Mouse (Mus musculus) right cerebral cortex, adult 2 months (tissue): ENCODE results near the gene Oser1.

Source experiments
- DNase-seq, 2 experiments: peaks; one replicate each; pipeline ENCODE4 v3.0.0; 2021 to 2022; ENCODE audit warnings: low spot score in 2 of 2

The Oser1 gene

GRCm38 (mm10) chr2:163404037-163404815 lies 20.3 kb downstream of the Oser1 start:
- no peak for DNase-seq

GRCm38 (mm10) chr2:163401221-163401620 lies 23.3 kb downstream of the Oser1 start:
- peak; percentile 90 to 92 for DNase-seq

DNA sequence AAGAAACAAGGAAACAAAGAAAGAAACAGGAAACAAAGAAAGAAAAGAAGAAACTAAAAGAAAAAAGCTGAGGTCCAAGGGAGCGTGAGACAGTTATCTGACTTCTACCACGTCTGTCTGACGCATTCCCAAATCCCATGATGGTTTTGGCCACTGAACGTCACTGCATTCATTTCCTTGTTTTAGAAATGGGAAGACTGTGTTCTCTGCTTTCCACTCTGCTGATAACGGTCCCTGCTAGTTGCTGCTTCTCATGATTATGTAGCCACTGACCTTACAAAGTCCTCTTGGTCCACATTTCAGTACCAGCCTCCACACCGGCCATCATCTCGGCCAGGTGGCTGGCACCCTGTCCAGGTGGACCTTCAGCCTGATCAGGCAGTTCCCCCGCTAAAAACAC lies 25.3 kb downstream of the Oser1 start:
- no peak for DNase-seq

- no peak for DNase-seq
Observed at GRCm38 (mm10) chr2:163398770-163399169, 25.7 kb downstream of the Oser1 start.

DNA sequence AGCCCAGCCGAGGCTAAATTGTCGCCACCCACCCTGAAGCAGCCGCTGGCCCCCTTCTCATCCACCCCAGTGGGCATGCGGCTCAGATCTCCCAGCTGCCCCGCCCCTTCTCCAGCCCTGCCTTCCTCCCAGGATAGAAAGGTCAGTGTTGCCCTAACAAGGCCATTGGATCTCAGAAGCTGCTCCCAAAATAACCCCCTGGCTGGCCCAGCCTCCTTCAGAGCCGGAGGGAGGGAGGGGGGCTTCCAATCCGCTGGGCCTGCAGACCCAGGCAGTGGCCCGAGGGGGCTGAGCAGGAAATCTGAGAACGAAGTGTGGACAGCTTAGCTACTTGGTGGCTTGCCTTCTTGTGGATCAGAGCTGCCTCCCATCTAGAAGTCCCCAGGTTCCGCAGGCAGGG lies 26.6 kb downstream of the Oser1 start, which contains the start of gene Jph2:
Gene Jph2 (minus strand): TSS at position 89 of the 400 bp plus-strand sequence.
- DNase-seq, result no peak

GRCm38 (mm10) chr2:163397071-163397470 lies 27.4 kb downstream of the Oser1 start:
- no peak for DNase-seq

- no peak for DNase-seq
Observed at GRCm38 (mm10) chr2:163394977-163395376, 29.5 kb downstream of the Oser1 start.

- no peak for DNase-seq
Observed at GRCm38 (mm10) chr2:163393976-163394375, 30.5 kb downstream of the Oser1 start.

GRCm38 (mm10) chr2:163393241-163393640 lies 31.3 kb downstream of the Oser1 start:
- DNase-seq, result no peak

GRCm38 (mm10) chr2:163392436-163392835 lies 32.1 kb downstream of the Oser1 start:
- no peak for DNase-seq

DNA sequence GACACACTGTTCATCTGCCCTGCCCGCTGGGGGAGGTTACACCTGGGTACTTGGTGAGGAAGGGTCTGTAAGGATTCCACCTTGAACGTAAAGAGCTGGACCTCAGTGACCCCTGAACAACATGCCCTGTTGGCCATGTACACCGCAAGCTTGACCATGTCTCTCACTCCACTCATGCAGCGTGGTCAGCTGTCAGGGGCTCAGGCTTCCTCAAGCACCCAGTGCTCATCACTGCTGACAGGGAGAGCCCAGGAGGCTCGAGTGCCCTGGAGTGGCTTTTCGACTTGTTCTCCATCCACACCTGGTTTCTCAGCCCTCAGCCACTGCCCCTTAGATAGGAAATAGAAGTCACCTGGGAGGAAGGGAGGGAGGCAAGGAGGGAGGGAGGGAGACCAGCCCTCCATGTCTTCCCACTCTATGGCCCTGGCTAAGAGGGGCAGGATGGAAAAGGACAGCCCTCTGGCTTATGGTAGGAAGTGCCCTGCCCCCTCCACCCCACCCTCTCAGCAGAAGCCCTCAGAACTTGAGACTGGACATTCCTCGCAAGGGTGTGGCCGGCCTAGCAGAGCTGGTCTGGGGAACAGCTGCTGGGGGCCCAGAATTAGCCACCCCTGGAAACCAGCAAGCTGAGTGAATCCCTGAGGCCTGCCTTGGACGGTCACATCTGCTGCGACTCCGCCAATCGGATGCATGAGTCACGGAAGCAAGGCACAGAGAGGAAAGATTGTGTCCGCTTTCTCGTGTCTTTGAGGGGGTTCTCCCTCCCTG lies 37.9 kb downstream of the Oser1 start:
- no peak for DNase-seq

- no peak for DNase-seq
Observed at GRCm38 (mm10) chr2:163385126-163385525, 39.4 kb downstream of the Oser1 start.

- DNase-seq, result no peak
Observed at GRCm38 (mm10) chr2:163381246-163381645, 43.3 kb downstream of the Oser1 start.

- no peak for DNase-seq
Observed at GRCm38 (mm10) chr2:163379366-163379765, 45.1 kb downstream of the Oser1 start.

DNA sequence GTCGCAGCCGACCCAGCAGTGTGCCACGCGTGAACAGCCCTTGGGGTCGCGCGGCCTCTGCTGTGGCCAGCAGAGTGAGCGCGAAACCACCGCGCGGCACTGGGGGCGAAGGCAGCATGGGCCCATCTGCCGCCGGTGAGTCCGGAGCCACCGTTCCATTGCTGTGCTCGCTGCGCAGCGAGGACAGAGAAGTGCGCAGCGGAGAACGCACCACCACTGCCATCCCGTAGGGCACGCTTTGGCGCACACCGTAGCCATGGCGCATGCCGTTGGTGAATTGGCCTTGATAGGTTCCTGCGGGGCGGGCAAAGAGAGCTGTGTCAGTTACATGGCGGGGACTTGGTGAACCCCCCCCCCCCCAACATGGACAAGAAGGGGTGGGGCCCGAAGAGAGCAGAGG lies 48.4 kb downstream of the Oser1 start:
- no peak for DNase-seq

- DNase-seq, result no peak
Observed at GRCm38 (mm10) chr2:163375468-163375867, 49.0 kb downstream of the Oser1 start.

GRCm38 (mm10) chr2:163372627-163373026 lies 51.9 kb downstream of the Oser1 start:
- DNase-seq, result no peak

DNA sequence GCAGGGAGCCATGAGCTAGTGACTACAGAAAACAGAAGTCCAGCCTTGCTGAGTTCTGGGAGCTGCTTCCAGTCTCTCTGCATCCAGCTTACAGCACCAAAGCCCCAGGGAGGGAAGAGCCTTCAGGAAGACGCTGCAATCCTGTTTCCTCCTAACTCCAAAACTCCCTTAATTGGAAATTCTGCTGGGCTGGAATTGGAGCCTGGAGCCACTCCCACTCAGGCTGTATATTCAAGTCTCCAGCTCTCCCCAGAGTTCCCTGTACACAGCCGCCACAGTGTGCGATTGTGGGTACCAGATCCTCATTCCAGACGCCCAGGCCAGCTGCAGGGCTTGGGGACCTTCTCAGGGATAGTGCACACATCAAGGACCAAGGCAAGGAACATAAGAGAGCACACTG lies 54.3 kb downstream of the Oser1 start:
- DNase-seq, result no peak

GRCm38 (mm10) chr2:163364785-163365541 lies 59.5 kb downstream of the Oser1 start:
- no peak for DNase-seq

- DNase-seq, result no peak
Observed at GRCm38 (mm10) chr2:163362940-163363921, 61.3 kb downstream of the Oser1 start.
